Comparison of ENCODE assay signal across 9 mouse cellular contexts in genomic region chr14:120262660-120263379, GRCm38 (mm10).
"Had no signal": no experiment of that assay in that cellular context is flagged by ENCODE, and none has a peak within 500 bp of the region (broad histone marks: within the 10 kb centered on the region; RNA-seq: fewer than 3 reads in every experiment).

No protein-coding gene starts in this region.

- DNase-seq: kidney, adult 11 months had no signal

- H3K27ac ChIP-seq: layer of hippocampus, adult 2 months; limb, embryonic 10.5 days; liver, embryonic 12.5 days; lung, embryonic 15.5 days; midbrain, embryonic 12.5 days; neural tube, embryonic 15.5 days; stomach, postnatal 0 days had no signal

- H3K36me3 ChIP-seq: limb, embryonic 10.5 days; liver, embryonic 12.5 days; lung, embryonic 15.5 days; midbrain, embryonic 12.5 days; neural tube, embryonic 15.5 days had no signal

- H3K27me3 ChIP-seq: liver, embryonic 12.5 days; lung, embryonic 15.5 days; midbrain, embryonic 12.5 days; neural tube, embryonic 15.5 days had no signal

- H3K4me3 ChIP-seq: layer of hippocampus, adult 2 months; limb, embryonic 10.5 days; liver, embryonic 12.5 days; lung, embryonic 15.5 days; midbrain, embryonic 12.5 days; myocyte; neural tube, embryonic 15.5 days had no signal

- ATAC-seq: liver, embryonic 12.5 days had no signal

- H3K9me3 ChIP-seq: limb, embryonic 10.5 days; liver, embryonic 12.5 days; lung, embryonic 15.5 days; midbrain, embryonic 12.5 days; neural tube, embryonic 15.5 days had no signal

- H3K4me2 ChIP-seq: liver, embryonic 12.5 days; lung, embryonic 15.5 days; midbrain, embryonic 12.5 days; neural tube, embryonic 15.5 days had no signal

- H3K9ac ChIP-seq: liver, embryonic 12.5 days; lung, embryonic 15.5 days; midbrain, embryonic 12.5 days; neural tube, embryonic 15.5 days had no signal

- H3K4me1 ChIP-seq: limb, embryonic 10.5 days; liver, embryonic 12.5 days; lung, embryonic 15.5 days; midbrain, embryonic 12.5 days; neural tube, embryonic 15.5 days had no signal
